In the genomic region with DNA sequence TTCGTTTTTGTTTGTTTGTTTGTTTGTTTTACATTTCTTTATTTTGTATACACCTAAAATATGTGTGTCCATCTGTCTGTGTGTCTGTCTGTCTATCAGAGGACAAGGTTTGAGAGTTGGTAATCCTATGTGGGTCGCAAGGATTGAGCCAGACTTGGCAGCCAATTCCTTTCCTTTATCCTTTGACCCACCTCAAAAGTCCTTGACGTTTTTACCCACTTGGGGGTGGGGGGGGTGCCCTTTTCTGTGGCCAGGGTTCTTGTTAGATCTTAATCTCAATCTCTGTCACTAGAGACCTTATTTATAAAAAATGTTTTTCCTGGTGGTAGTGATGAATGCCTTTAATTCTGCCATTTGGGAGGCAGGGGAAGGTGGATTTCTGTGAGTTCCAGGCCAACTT, we compare ENCODE assay signal across 10 mouse cellular contexts. TPM values are rescaled to one million over a fixed set of nuclear protein-coding genes. Genes with fewer than 3 reads are reported as not detected.
DNase-seq lines count a peak whose midpoint lies in the region; ATAC-seq and TF ChIP-seq lines count a peak whose summit lies in the region.
"Had no signal": no experiment of that assay in that cellular context is flagged by ENCODE, and none has a peak within 500 bp of the region (broad histone marks: within the 10 kb centered on the region; RNA-seq: fewer than 3 reads in every experiment).

No protein-coding gene starts in this region.

- intact Hi-C loops in left cerebral cortex, postnatal 14 days (cut with DNase I): loop anchor here (5.0 kb wide), 1 partner anchor 54 kb away; no protein-coding TSS in a partner anchor

- peaks cover 8% of the 10 kb centered on the region; the same call in 1 of the 2 replicates for H3K4me1 ChIP-seq in kidney, embryonic 15.5 days
- peaks cover 6% of the 10 kb centered on the region; the same call in 1 of the 2 replicates for H3K4me1 ChIP-seq in forebrain, postnatal 0 days (ENCODE audit: insufficient read depth)
- H3K4me1 ChIP-seq in midbrain, postnatal 0 days (ENCODE audit: insufficient read depth, low read length): peaks cover 8% of the 10 kb centered on the region; the same call in 1 of the 2 replicates

- no peak overlapping the region for H3K27ac ChIP-seq in kidney, embryonic 15.5 days
- H3K27ac ChIP-seq in forebrain, postnatal 0 days (ENCODE audit: low read depth, low read length): no peak overlapping the region
- H3K27ac ChIP-seq in midbrain, postnatal 0 days (ENCODE audit: low read depth, low read length): no peak overlapping the region

- no peak for TF ChIP-seq CTCF in forebrain, postnatal 0 days (IDR thresholded peaks at IDR 0.05; ENCODE audit: low read depth)
- no peak for TF ChIP-seq CTCF in midbrain, postnatal 0 days (IDR thresholded peaks at IDR 0.05)

- H3K9me3 ChIP-seq in kidney, embryonic 15.5 days (replicated peaks): no peaks in the 10 kb centered on the region
- H3K9me3 ChIP-seq in forebrain, postnatal 0 days (ENCODE audit: low read length): no peaks in the 10 kb centered on the region
- H3K9me3 ChIP-seq in midbrain, postnatal 0 days (ENCODE audit: low read length): no peaks in the 10 kb centered on the region

- H3K27me3 ChIP-seq in kidney, embryonic 15.5 days: no peaks in the 10 kb centered on the region
- no peaks in the 10 kb centered on the region for H3K27me3 ChIP-seq in forebrain, postnatal 0 days (ENCODE audit: insufficient read depth, low read length)
- H3K27me3 ChIP-seq in midbrain, postnatal 0 days (ENCODE audit: insufficient read depth, low read length): no peaks in the 10 kb centered on the region

- H3K4me2 ChIP-seq in kidney, embryonic 15.5 days: 0 out of 2 replicates have a peak overlapping the region, but pooled peaks have one; percentile 69
- H3K4me2 ChIP-seq in forebrain, postnatal 0 days (ENCODE audit: low read depth): peak overlapping the region; percentile 53
- H3K4me2 ChIP-seq in midbrain, postnatal 0 days (ENCODE audit: low read depth, low read length, poor library complexity, severe bottlenecking): peak overlapping the region; percentile 71

- no peak overlapping the region for H3K9ac ChIP-seq in kidney, embryonic 15.5 days
- no peak overlapping the region for H3K9ac ChIP-seq in forebrain, postnatal 0 days
- no peak overlapping the region for H3K9ac ChIP-seq in midbrain, postnatal 0 days (replicated peaks; ENCODE audit: low read length, poor library complexity, severe bottlenecking)

- no peak for ATAC-seq in kidney, embryonic 15.5 days (replicated peaks; ENCODE audit: low FRiP score)
- ATAC-seq in forebrain, postnatal 0 days: no peak
- no peak for ATAC-seq in midbrain, postnatal 0 days (ENCODE audit: low FRiP score)

- WGBS in kidney, embryonic 15.5 days: 40% methylated on average over 3 of the region's 3 CpGs
- WGBS in forebrain, postnatal 0 days: 42% methylated on average over 3 of the region's 3 CpGs
- WGBS in midbrain, postnatal 0 days: 36% methylated on average over 3 of the region's 3 CpGs

- DNase-seq in cerebellum, adult 11 months: peak; percentile 27
- no peak for DNase-seq in cerebellum, postnatal 36 days
- no peak for DNase-seq in kidney, adult 8-10 months
- no peak for DNase-seq in forebrain, postnatal 0 days
- no peak for DNase-seq in midbrain, postnatal 0 days (ENCODE audit: low spot score)
- DNase-seq in left cerebral cortex, postnatal 14 days (ENCODE audit: low spot score in 2 of 2): no peak
- DNase-seq in gastrocnemius, postnatal 4 days (ENCODE audit: low spot score in 2 of 2): no peak
- DNase-seq: kidney, adult 18-20 months; lung, adult 2 months had no signal

- no peaks in the 10 kb centered on the region for H3K36me3 ChIP-seq in kidney, embryonic 15.5 days
- no peaks in the 10 kb centered on the region for H3K36me3 ChIP-seq in forebrain, postnatal 0 days (ENCODE audit: insufficient read depth)
- no peaks in the 10 kb centered on the region for H3K36me3 ChIP-seq in midbrain, postnatal 0 days (ENCODE audit: insufficient read depth, low read length)

- peak overlapping the region; percentile 80; the same call in 1 of the 2 replicates for H3K4me3 ChIP-seq in kidney, embryonic 15.5 days (replicated peaks)
- H3K4me3 ChIP-seq in forebrain, postnatal 0 days (ENCODE audit: low read depth, low read length): no peak overlapping the region
- H3K4me3 ChIP-seq in midbrain, postnatal 0 days (ENCODE audit: low read depth, low read length): no peak overlapping the region

RNA-seq across cellular contexts. Expression of a gene that starts 0.8 kb away (rescaled TPM):
- 6.7 and 7.9 TPM in 2 replicates for polyA plus RNA-seq in kidney, embryonic 15.5 days (2015; fragmentation: Nextera tagmentation; extraction: Ambion mirVana)
- total RNA-seq in forebrain, postnatal 0 days (2014; rRNA removed): 40.1 and 41.4 TPM in 2 replicates
- polyA plus RNA-seq in forebrain, postnatal 0 days (2015; fragmentation: Nextera tagmentation; extraction: Ambion mirVana): 2.6 and 6.2 TPM in 2 replicates
- 46.5 and 53.1 TPM in 2 replicates for total RNA-seq in midbrain, postnatal 0 days (2014; rRNA removed)
- 4.2 and 7.0 TPM in 2 replicates for polyA plus RNA-seq in midbrain, postnatal 0 days (2015; fragmentation: Nextera tagmentation; extraction: Ambion mirVana)
- 10 to 100 TPM; 56.9 to 68.0 TPM for total RNA-seq in left cerebral cortex, postnatal 14 days (2021)
- 10 to 100 TPM; 16.3 to 28.9 TPM for total RNA-seq in gastrocnemius, postnatal 4 days (2021)
